ENCODE assay signal across 8 mouse cellular contexts in genomic region chr13:113614635-113615545, GRCm38 (mm10). TPM values are rescaled to one million over a fixed set of nuclear protein-coding genes. Genes with fewer than 3 reads are reported as not detected.
DNase-seq lines count a peak whose midpoint lies in the region; ATAC-seq and TF ChIP-seq lines count a peak whose summit lies in the region.

No protein-coding gene starts in this region.

- ATAC-seq in forebrain, postnatal 0 days, result no peak
- ATAC-seq in hematopoietic stem cell, adult 5-6 weeks (replicated peaks in 1 of 2; ENCODE audit: insufficient read depth in 1 of 2, low FRiP score in 2 of 2, low TSS enrichment in 1 of 2, low read depth in 1 of 2, poor library complexity in 2 of 2, severe bottlenecking in 2 of 2), result peak; percentile 49 to 64

- peaks cover 28% of the 10 kb centered on the region for H3K4me1 ChIP-seq in forebrain, postnatal 0 days (ENCODE audit: insufficient read depth)

- no peaks in the 10 kb centered on the region for H3K36me3 ChIP-seq in forebrain, postnatal 0 days (ENCODE audit: insufficient read depth)

- H3K27me3 ChIP-seq in forebrain, postnatal 0 days (ENCODE audit: insufficient read depth, low read length), result no peaks in the 10 kb centered on the region

- H3K9me3 ChIP-seq in forebrain, postnatal 0 days (ENCODE audit: low read length), result no peaks in the 10 kb centered on the region

- peak overlapping the region; percentile 75 for H3K4me2 ChIP-seq in forebrain, postnatal 0 days (ENCODE audit: low read depth)

- H3K27ac ChIP-seq in forebrain, postnatal 0 days (ENCODE audit: low read depth, low read length), result no peak overlapping the region

- peak overlapping the region; percentile 84 for H3K4me3 ChIP-seq in forebrain, postnatal 0 days (ENCODE audit: low read depth, low read length)

- DNase-seq in MN1 (ENCODE audit: low spot score), result peak; percentile 86
- peak; percentile 77 for DNase-seq in cerebellum, adult 11-12 months
- DNase-seq in forebrain, postnatal 0 days, result peak; percentile 69
- peak; percentile 75 for DNase-seq in layer of hippocampus, adult 9-11 months
- DNase-seq in lung, postnatal 10 days, result peak; percentile 88
- DNase-seq in retina, embryonic 14.5 days (ENCODE audit: low spot score), result peak; percentile 77
- DNase-seq in thymus, postnatal 25 days, result peak; percentile 91

- 10% methylated on average over 24 of the region's 24 CpGs for WGBS in forebrain, postnatal 0 days

- H3K9ac ChIP-seq in forebrain, postnatal 0 days, result peak overlapping the region; percentile 43

- TF ChIP-seq CTCF in forebrain, postnatal 0 days (IDR thresholded peaks at IDR 0.05; ENCODE audit: low read depth), result no peak

RNA-seq across cellular contexts. Expression of gene Snx18, which starts 3.5 kb away (rescaled TPM):
- 30.7 and 35.5 TPM in 2 replicates for total RNA-seq in forebrain, postnatal 0 days (2014; rRNA removed)
- polyA plus RNA-seq in forebrain, postnatal 0 days (2015; fragmentation: Nextera tagmentation; extraction: Ambion mirVana), result 9.0 and 10.3 TPM in 2 replicates
- 27.2 and 30.5 TPM in 2 replicates for total RNA-seq in hematopoietic stem cell, adult 5-6 weeks (2017)

RNA-seq across cellular contexts. Expression of gene Hspb3, which starts 48.6 kb away (rescaled TPM):
- 2.0 and 10.5 TPM in 2 replicates for total RNA-seq in forebrain, postnatal 0 days (2014; rRNA removed)
- polyA plus RNA-seq in forebrain, postnatal 0 days (2015; fragmentation: Nextera tagmentation; extraction: Ambion mirVana), result 3.0 and 12.2 TPM in 2 replicates
- total RNA-seq in hematopoietic stem cell, adult 5-6 weeks (2017), result not detected in 2 replicates
